Mouse (Mus musculus): ENCODE measurements around the gene Tuba1a.
"Not testable (repeated sequence)": the region's sequence is repeated elsewhere in the genome, so short reads cannot be mapped to it uniquely, and the experiment has no call there.

The Tuba1a gene

GRCm38 (mm10) chr15:98956000-98956399, 2.5 kb upstream of the Tuba1a start:
- DNase-seq (ENCODE audit: low read depth, low spot score), result no peak

- no peak for DNase-seq (ENCODE audit: low read depth, low spot score)
Observed at GRCm38 (mm10) chr15:98955324-98955723, 1.8 kb upstream of the Tuba1a start.

- no peak for DNase-seq (ENCODE audit: low read depth, low spot score)
Observed at GRCm38 (mm10) chr15:98954425-98955253, 1.1 kb upstream of the Tuba1a start.

- DNase-seq (ENCODE audit: low read depth, low spot score), result no peak
Observed at GRCm38 (mm10) chr15:98952751-98953400, 627 bp downstream of the Tuba1a start.

- DNase-seq (ENCODE audit: low read depth, low spot score), result no peak
Observed at GRCm38 (mm10) chr15:98952063-98952455, 1.4 kb downstream of the Tuba1a start.

GRCm38 (mm10) chr15:98951122-98952062, 2.1 kb downstream of the Tuba1a start:
- DNase-seq (ENCODE audit: low read depth, low spot score), result not testable (repeated sequence)

- DNase-seq (ENCODE audit: low read depth, low spot score), result no peak
Observed at GRCm38 (mm10) chr15:98949607-98949892, 4.0 kb downstream of the Tuba1a start.

- no peak for DNase-seq (ENCODE audit: low read depth, low spot score)
Observed at GRCm38 (mm10) chr15:98948857-98949606, 4.5 kb downstream of the Tuba1a start.

GRCm38 (mm10) chr15:98948382-98948781, 5.1 kb downstream of the Tuba1a start:
- no peak for DNase-seq (ENCODE audit: low read depth, low spot score)

GRCm38 (mm10) chr15:98947884-98948283, 5.6 kb downstream of the Tuba1a start:
- DNase-seq (ENCODE audit: low read depth, low spot score), result no peak

- DNase-seq (ENCODE audit: low read depth, low spot score), result no peak
Observed at GRCm38 (mm10) chr15:98943133-98943532, 10.4 kb downstream of the Tuba1a start.

- no peak for DNase-seq (ENCODE audit: low read depth, low spot score)
Observed at GRCm38 (mm10) chr15:98942081-98942480, 11.4 kb downstream of the Tuba1a start.

GRCm38 (mm10) chr15:98941539-98941938, 12.0 kb downstream of the Tuba1a start:
- DNase-seq (ENCODE audit: low read depth, low spot score), result no peak

GRCm38 (mm10) chr15:98940816-98941215, 12.7 kb downstream of the Tuba1a start:
- DNase-seq (ENCODE audit: low read depth, low spot score), result no peak

GRCm38 (mm10) chr15:98934217-98934839, 19.2 kb downstream of the Tuba1a start, which contains the start of gene Tuba1b:
Gene Tuba1b (minus strand): TSS chr15:98934565.
- no peak for DNase-seq (ENCODE audit: low read depth, low spot score)

GRCm38 (mm10) chr15:98933833-98934216, 19.7 kb downstream of the Tuba1a start:
- peak; percentile 93 for DNase-seq (ENCODE audit: low read depth, low spot score)

- not testable (repeated sequence) for DNase-seq (ENCODE audit: low read depth, low spot score)
Observed at GRCm38 (mm10) chr15:98933004-98933671, 20.4 kb downstream of the Tuba1a start.

GRCm38 (mm10) chr15:98930998-98931397, 22.5 kb downstream of the Tuba1a start:
- no peak for DNase-seq (ENCODE audit: low read depth, low spot score)

- DNase-seq (ENCODE audit: low read depth, low spot score), result no peak
Observed at GRCm38 (mm10) chr15:98930017-98930734, 23.3 kb downstream of the Tuba1a start.
